Mouse (Mus musculus): Measurements from ENCODE around the gene Pgm2l1. TPM values are rescaled to one million over a fixed set of nuclear protein-coding genes. Genes with fewer than 3 reads are reported as not detected.

The Pgm2l1 gene
- polyA plus RNA-seq, 1 experiment, result 0.90 TPM

GRCm38 (mm10) chr7:100272369-100272768, 45.2 kb downstream of the Pgm2l1 start:
- Histone ChIP-seq H3K4me3 (ENCODE audit: insufficient read depth, poor library complexity, severe bottlenecking) (no peak overlapping the region), H3K79me2 (ENCODE audit: control insufficient read depth, insufficient read depth) (no peaks in the 10 kb centered on the region), H3K27me3 (ENCODE audit: control insufficient read depth, insufficient read depth, insufficient read length) (no peaks in the 10 kb centered on the region), H3K36me3 (ENCODE audit: control insufficient read depth, insufficient read depth) (no peaks in the 10 kb centered on the region), H3ac (ENCODE audit: control insufficient read depth, insufficient read length, low read depth) (no peak overlapping the region), H3K79me3 (ENCODE audit: low read depth) (no peaks in the 10 kb centered on the region)
- TF ChIP-seq USF1 (IDR thresholded peaks at IDR 0.05; ENCODE audit: low read depth), result no peak
- no peak for TF ChIP-seq CEBPB (IDR thresholded peaks at IDR 0.05; ENCODE audit: low read depth)
- no peak for TF ChIP-seq MYOG (IDR thresholded peaks at IDR 0.05; ENCODE audit: control insufficient read depth, extremely low read depth, insufficient read length)
- TF ChIP-seq MYOD1 (IDR thresholded peaks at IDR 0.05; ENCODE audit: control insufficient read depth, insufficient read length, low read depth), result no peak
- TF ChIP-seq FOSL1 (IDR thresholded peaks at IDR 0.05; ENCODE audit: insufficient read depth, low read length, poor library complexity, severe bottlenecking), result no peak
- TF ChIP-seq MAX (IDR thresholded peaks at IDR 0.05), result no peak
- no peak for TF ChIP-seq CTCF (IDR thresholded peaks at IDR 0.05; ENCODE audit: control insufficient read depth, insufficient read depth, insufficient read length)

GRCm38 (mm10) chr7:100274507-100274906, 47.3 kb downstream of the Pgm2l1 start:
- no peaks in the 10 kb centered on the region for H3K27me3 ChIP-seq (ENCODE audit: control insufficient read depth, insufficient read depth, insufficient read length)
- H3K36me3 ChIP-seq (ENCODE audit: control insufficient read depth, insufficient read depth), result no peaks in the 10 kb centered on the region
- TF ChIP-seq MYOG (IDR thresholded peaks at IDR 0.05; ENCODE audit: control insufficient read depth, extremely low read depth, insufficient read length), result no peak
- no peak for TF ChIP-seq USF1 (IDR thresholded peaks at IDR 0.05; ENCODE audit: low read depth)
- TF ChIP-seq MYOD1 (IDR thresholded peaks at IDR 0.05; ENCODE audit: control insufficient read depth, insufficient read length, low read depth), result no peak
- TF ChIP-seq CTCF (IDR thresholded peaks at IDR 0.05; ENCODE audit: control insufficient read depth, insufficient read depth, insufficient read length), result no peak
- no peak for TF ChIP-seq FOSL1 (IDR thresholded peaks at IDR 0.05; ENCODE audit: insufficient read depth, low read length, poor library complexity, severe bottlenecking)
- TF ChIP-seq CEBPB (IDR thresholded peaks at IDR 0.05; ENCODE audit: low read depth), result no peak
- no peak for TF ChIP-seq MAX (IDR thresholded peaks at IDR 0.05)
- no peaks in the 10 kb centered on the region for H3K79me2 ChIP-seq (ENCODE audit: control insufficient read depth, insufficient read depth)
- no peaks in the 10 kb centered on the region for H3K79me3 ChIP-seq (ENCODE audit: low read depth)
- no peak overlapping the region for H3K4me3 ChIP-seq (ENCODE audit: insufficient read depth, poor library complexity, severe bottlenecking)
- H3ac ChIP-seq (ENCODE audit: control insufficient read depth, insufficient read length, low read depth), result no peak overlapping the region

GRCm38 (mm10) chr7:100276397-100276796, 49.2 kb downstream of the Pgm2l1 start:
- Histone ChIP-seq H3K27me3 (ENCODE audit: control insufficient read depth, insufficient read depth, insufficient read length) (no peaks in the 10 kb centered on the region), H3K79me3 (ENCODE audit: low read depth) (no peaks in the 10 kb centered on the region)
- no peak for TF ChIP-seq CTCF (IDR thresholded peaks at IDR 0.05; ENCODE audit: control insufficient read depth, insufficient read depth, insufficient read length)
- no peak for TF ChIP-seq MAX (IDR thresholded peaks at IDR 0.05)
- no peak for TF ChIP-seq CEBPB (IDR thresholded peaks at IDR 0.05; ENCODE audit: low read depth)

GRCm38 (mm10) chr7:100279803-100280202, 52.6 kb downstream of the Pgm2l1 start:
- H3ac ChIP-seq (ENCODE audit: control insufficient read depth, insufficient read length, low read depth), result no peak overlapping the region
- no peaks in the 10 kb centered on the region for H3K79me3 ChIP-seq (ENCODE audit: low read depth)
- no peaks in the 10 kb centered on the region for H3K27me3 ChIP-seq (ENCODE audit: control insufficient read depth, insufficient read depth, insufficient read length)
- H3K36me3 ChIP-seq (ENCODE audit: control insufficient read depth, insufficient read depth), result no peaks in the 10 kb centered on the region
- TF ChIP-seq MYOG (IDR thresholded peaks at IDR 0.05; ENCODE audit: control insufficient read depth, extremely low read depth, insufficient read length), result no peak
- no peak for TF ChIP-seq MAX (IDR thresholded peaks at IDR 0.05)
- no peak for TF ChIP-seq MYOD1 (IDR thresholded peaks at IDR 0.05; ENCODE audit: control insufficient read depth, insufficient read length, low read depth)
- TF ChIP-seq FOSL1 (IDR thresholded peaks at IDR 0.05; ENCODE audit: insufficient read depth, low read length, poor library complexity, severe bottlenecking), result no peak
- no peak for TF ChIP-seq CTCF (IDR thresholded peaks at IDR 0.05; ENCODE audit: control insufficient read depth, insufficient read depth, insufficient read length)
- no peak for TF ChIP-seq CEBPB (IDR thresholded peaks at IDR 0.05; ENCODE audit: low read depth)
- TF ChIP-seq USF1 (IDR thresholded peaks at IDR 0.05; ENCODE audit: low read depth), result no peak
- no peaks in the 10 kb centered on the region for H3K79me2 ChIP-seq (ENCODE audit: control insufficient read depth, insufficient read depth)
- no peak overlapping the region for H3K4me3 ChIP-seq (ENCODE audit: insufficient read depth, poor library complexity, severe bottlenecking)

More at GRCm38 (mm10) chr7:100276397-100276796, 49.2 kb downstream of the Pgm2l1 start:
- Histone ChIP-seq H3K4me3 (ENCODE audit: insufficient read depth, poor library complexity, severe bottlenecking) (no peak overlapping the region), H3K79me2 (ENCODE audit: control insufficient read depth, insufficient read depth) (no peaks in the 10 kb centered on the region), H3ac (ENCODE audit: control insufficient read depth, insufficient read length, low read depth) (no peak overlapping the region), H3K36me3 (ENCODE audit: control insufficient read depth, insufficient read depth) (no peaks in the 10 kb centered on the region)

GRCm38 (mm10) chr7:100281596-100281995, 54.4 kb downstream of the Pgm2l1 start:
- Histone ChIP-seq H3K79me2 (ENCODE audit: control insufficient read depth, insufficient read depth) (no peaks in the 10 kb centered on the region), H3K4me3 (ENCODE audit: insufficient read depth, poor library complexity, severe bottlenecking) (no peak overlapping the region), H3K27me3 (ENCODE audit: control insufficient read depth, insufficient read depth, insufficient read length) (no peaks in the 10 kb centered on the region), H3K36me3 (ENCODE audit: control insufficient read depth, insufficient read depth) (no peaks in the 10 kb centered on the region), H3ac (ENCODE audit: control insufficient read depth, insufficient read length, low read depth) (no peak overlapping the region), H3K79me3 (ENCODE audit: low read depth) (no peaks in the 10 kb centered on the region)
- TF ChIP-seq FOSL1 (IDR thresholded peaks at IDR 0.05; ENCODE audit: insufficient read depth, low read length, poor library complexity, severe bottlenecking) (peak; percentile 52), USF1 (IDR thresholded peaks at IDR 0.05; ENCODE audit: low read depth) (no peak)

- no peak for TF ChIP-seq USF1 (IDR thresholded peaks at IDR 0.05; ENCODE audit: low read depth)
- no peak for TF ChIP-seq MAX (IDR thresholded peaks at IDR 0.05)
- no peak for TF ChIP-seq MYOD1 (IDR thresholded peaks at IDR 0.05; ENCODE audit: control insufficient read depth, insufficient read length, low read depth)
- TF ChIP-seq CEBPB (IDR thresholded peaks at IDR 0.05; ENCODE audit: low read depth), result no peak
- TF ChIP-seq CTCF (IDR thresholded peaks at IDR 0.05; ENCODE audit: control insufficient read depth, insufficient read depth, insufficient read length), result no peak
- TF ChIP-seq FOSL1 (IDR thresholded peaks at IDR 0.05; ENCODE audit: insufficient read depth, low read length, poor library complexity, severe bottlenecking), result no peak
- TF ChIP-seq MYOG (IDR thresholded peaks at IDR 0.05; ENCODE audit: control insufficient read depth, extremely low read depth, insufficient read length), result no peak
- Histone ChIP-seq H3K4me3 (ENCODE audit: insufficient read depth, poor library complexity, severe bottlenecking) (no peak overlapping the region), H3K36me3 (ENCODE audit: control insufficient read depth, insufficient read depth) (no peaks in the 10 kb centered on the region), H3ac (ENCODE audit: control insufficient read depth, insufficient read length, low read depth) (no peak overlapping the region), H3K79me2 (ENCODE audit: control insufficient read depth, insufficient read depth) (no peaks in the 10 kb centered on the region), H3K27me3 (ENCODE audit: control insufficient read depth, insufficient read depth, insufficient read length) (no peaks in the 10 kb centered on the region), H3K79me3 (ENCODE audit: low read depth) (no peaks in the 10 kb centered on the region)
These were observed 56.1 kb downstream of the Pgm2l1 start for GRCm38 (mm10) chr7:100283298-100283697.
